Mouse (Mus musculus): ENCODE results near the gene Knstrn. TPM values are rescaled to one million over a fixed set of nuclear protein-coding genes. Genes with fewer than 3 reads are reported as not detected.
A peak's percentile ranks its signal among the peaks of the same experiment; 100 is the strongest.

The Knstrn gene
- total and polyA plus RNA-seq, 3 experiments: 0.23 to 0.68 (median 0.64) TPM

DNA sequence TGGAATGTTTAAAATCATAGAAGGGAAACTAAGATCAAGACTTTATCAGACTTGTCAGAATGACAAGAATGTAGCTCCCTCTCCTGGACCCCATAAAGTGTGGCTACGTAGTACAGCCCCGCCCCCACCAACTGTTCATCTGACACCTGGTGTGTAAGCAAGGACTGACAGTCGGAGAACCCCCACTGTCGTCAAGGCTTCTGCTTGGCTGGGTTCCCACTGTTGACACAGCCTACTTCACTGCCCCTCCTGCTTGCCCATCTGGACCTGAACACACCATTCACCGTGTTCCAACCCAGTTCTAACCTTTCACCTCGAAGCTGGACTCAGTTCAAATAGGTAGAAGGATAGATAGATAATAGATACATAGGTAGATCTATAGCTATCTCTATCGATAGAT is 32.4 kb downstream of the Knstrn start:
- no peaks in the 10 kb centered on the region for H3K36me3 ChIP-seq (ENCODE audit: control insufficient read depth, insufficient read depth, low read length)
- no peaks in the 10 kb centered on the region for H3K27me3 ChIP-seq (ENCODE audit: control insufficient read depth, insufficient read depth, low read length)
- H3K27ac ChIP-seq: no peak overlapping the region
- no peak for DNase-seq
- no peaks in the 10 kb centered on the region for H3K4me1 ChIP-seq (ENCODE audit: control insufficient read depth, insufficient read depth, low read length)
- H3K79me2 ChIP-seq (replicated peaks; ENCODE audit: control insufficient read depth, insufficient read depth, low read length): no peaks in the 10 kb centered on the region
- no peak for TF ChIP-seq POLR2A (IDR thresholded peaks at IDR 0.05; ENCODE audit: insufficient read depth, low read depth, low read length)
- no peak for TF ChIP-seq CTCF (IDR thresholded peaks at IDR 0.05)
- H3K4me3 ChIP-seq: no peak overlapping the region
- no peak overlapping the region for H3K9ac ChIP-seq (ENCODE audit: low read depth, low read length)
- intact Hi-C loops (cut with DNase I): no loop called here
- WGBS: 48% methylated on average over 7 of the region's 7 CpGs

DNA sequence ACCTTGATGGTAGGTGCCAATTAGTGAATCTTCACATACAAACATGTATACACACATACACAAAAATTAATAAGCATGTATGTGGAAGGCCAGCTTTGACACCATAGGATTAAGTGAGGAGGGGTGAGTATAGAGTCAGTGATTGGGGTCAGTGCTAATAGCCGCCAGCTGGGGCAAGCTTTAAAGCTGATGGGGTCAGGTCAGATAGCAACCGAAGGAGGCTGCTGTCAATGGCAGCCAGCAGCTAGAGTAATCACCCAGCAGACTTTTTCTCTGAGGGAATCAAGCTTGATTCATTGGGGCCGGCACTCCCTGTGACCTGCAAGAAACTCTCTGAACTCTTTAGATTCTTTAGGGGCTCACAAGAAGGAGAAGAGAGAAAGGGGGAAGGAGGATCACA is 38.0 kb downstream of the Knstrn start:
- 57% methylated on average over 3 of the region's 3 CpGs for WGBS
- no peaks in the 10 kb centered on the region for H3K79me2 ChIP-seq (replicated peaks; ENCODE audit: control insufficient read depth, insufficient read depth, low read length)
- no peaks in the 10 kb centered on the region for H3K27me3 ChIP-seq (ENCODE audit: control insufficient read depth, insufficient read depth, low read length)
- no peak for DNase-seq
- no peak overlapping the region for H3K4me3 ChIP-seq
- intact Hi-C loops (cut with DNase I): no loop called here
- no peak overlapping the region for H3K27ac ChIP-seq
- H3K36me3 ChIP-seq (ENCODE audit: control insufficient read depth, insufficient read depth, low read length): no peaks in the 10 kb centered on the region
- no peak overlapping the region for H3K9ac ChIP-seq (ENCODE audit: low read depth, low read length)
- H3K4me1 ChIP-seq (ENCODE audit: control insufficient read depth, insufficient read depth, low read length): no peaks in the 10 kb centered on the region
- TF ChIP-seq EP300 (IDR thresholded peaks at IDR 0.05; ENCODE audit: insufficient read depth, low read depth, low read length): no peak
- TF ChIP-seq CTCF (IDR thresholded peaks at IDR 0.05): no peak
- TF ChIP-seq POLR2A (IDR thresholded peaks at IDR 0.05; ENCODE audit: insufficient read depth, low read depth, low read length): no peak

DNA sequence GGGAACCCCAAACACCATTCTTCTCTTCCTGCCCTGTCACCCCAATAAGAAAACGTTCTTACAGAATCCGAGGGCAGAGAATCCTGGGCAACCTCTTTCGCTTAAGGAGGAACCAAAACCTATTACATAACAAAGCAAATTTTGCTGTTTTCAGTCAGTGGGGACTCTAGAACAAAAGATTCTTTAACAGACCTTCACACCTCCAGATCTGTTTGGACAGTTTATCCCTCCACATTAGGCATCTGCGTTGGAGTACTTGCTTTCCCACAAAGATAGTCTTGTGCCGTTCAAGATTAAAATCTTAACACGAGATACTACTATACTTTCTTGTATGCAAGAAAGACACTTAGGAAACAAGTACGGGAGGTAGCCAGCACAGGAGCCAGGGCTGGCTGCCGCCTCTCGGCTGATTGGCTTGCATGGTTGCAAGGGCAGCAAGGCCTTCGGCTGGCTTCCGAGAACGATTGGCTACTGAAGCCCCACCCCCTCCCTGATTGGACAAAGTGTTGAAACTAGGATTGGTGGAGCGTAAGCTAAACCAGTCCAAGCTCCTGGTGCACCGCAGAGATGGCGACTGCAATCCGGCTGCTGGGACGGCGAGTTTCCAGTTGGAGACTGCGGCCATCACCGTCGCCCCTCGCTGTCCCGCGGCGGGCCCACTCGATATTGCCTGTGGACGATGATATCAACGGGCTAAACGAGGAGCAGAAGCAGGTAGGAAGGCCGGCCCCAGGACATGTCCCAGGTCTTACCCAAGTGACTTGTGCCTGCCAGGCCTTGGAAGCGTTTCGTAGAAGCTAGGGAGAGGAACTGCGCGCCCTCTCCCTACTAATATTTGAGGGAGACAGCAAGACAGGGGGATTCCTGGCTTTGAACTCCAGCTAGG is 47.9 kb downstream of the Knstrn start, which contains the start of gene Ivd:
TSS of gene Ivd (plus strand) at position 501 of the 886 bp plus-strand sequence.
- intact Hi-C loops (cut with DNase I): loop anchor here (1.0 to 5.0 kb wide), 4 partner anchors 49 to 114 kb away; partner anchors contain the start of genes Ccdc9b, Inafm2 and Knstrn
- Histone ChIP-seq H3K79me2 (replicated peaks; ENCODE audit: control insufficient read depth, insufficient read depth, low read length) (no peaks in the 10 kb centered on the region), H3K36me3 (ENCODE audit: control insufficient read depth, insufficient read depth, low read length) (peaks cover 6% of the 10 kb centered on the region; the same call in 1 of the 2 replicates), H3K27me3 (ENCODE audit: control insufficient read depth, insufficient read depth, low read length) (no peaks in the 10 kb centered on the region), H3K4me3 (peak within 1 kb of the TSS; percentile 73), H3K27ac (peak within 1 kb of the TSS; percentile 85), H3K9ac (ENCODE audit: low read depth, low read length) (peak within 1 kb of the TSS; percentile 85), H3K4me1 (ENCODE audit: control insufficient read depth, insufficient read depth, low read length) (no peaks in the 10 kb centered on the region)
- DNase-seq: peak; percentile 89 to 94
- TF ChIP-seq POLR2A (IDR thresholded peaks at IDR 0.05; ENCODE audit: insufficient read depth, low read depth, low read length): peak; percentile 95
- TF ChIP-seq CTCF (IDR thresholded peaks at IDR 0.05): no peak
- TF ChIP-seq EP300 (IDR thresholded peaks at IDR 0.05; ENCODE audit: insufficient read depth, low read depth, low read length): 0 out of 2 replicates have a peak, but pooled peaks have one; percentile 50
- under 1% methylated on average over 34 of the region's 34 CpGs for WGBS

DNA sequence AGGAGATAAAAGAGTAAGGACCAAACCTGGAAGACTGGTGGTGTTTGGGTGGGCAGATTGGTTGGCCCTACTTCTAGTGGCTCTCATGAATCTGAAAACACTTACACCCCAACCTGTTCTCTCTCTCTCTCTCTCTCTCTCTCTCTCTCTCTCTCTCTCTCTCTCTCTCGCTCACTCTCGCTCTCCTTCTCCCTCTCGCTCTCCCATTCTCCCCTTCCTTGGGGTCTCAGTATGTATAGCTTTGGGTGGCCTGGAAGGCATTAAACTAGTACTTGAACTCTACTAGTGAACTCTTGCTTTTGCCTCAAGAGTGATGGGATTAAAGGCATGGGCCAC is 48.5 kb downstream of the Knstrn start:
- peak overlapping the region; percentile 85 for H3K27ac ChIP-seq
- intact Hi-C loops (cut with DNase I): loop anchor here (5.0 kb wide), 3 partner anchors 50 to 115 kb away; partner anchors contain the start of genes Ccdc9b, Inafm2 and Knstrn
- no peaks in the 10 kb centered on the region for H3K79me2 ChIP-seq (replicated peaks; ENCODE audit: control insufficient read depth, insufficient read depth, low read length)
- H3K36me3 ChIP-seq (ENCODE audit: control insufficient read depth, insufficient read depth, low read length): peaks cover 6% of the 10 kb centered on the region; the same call in 1 of the 2 replicates
- no peak for DNase-seq
- peak overlapping the region; percentile 73 for H3K4me3 ChIP-seq
- TF ChIP-seq CTCF (IDR thresholded peaks at IDR 0.05): no peak
- TF ChIP-seq EP300 (IDR thresholded peaks at IDR 0.05; ENCODE audit: insufficient read depth, low read depth, low read length): no peak
- no peak for TF ChIP-seq POLR2A (IDR thresholded peaks at IDR 0.05; ENCODE audit: insufficient read depth, low read depth, low read length)
- 56% methylated on average over 3 of the region's 3 CpGs for WGBS
- H3K4me1 ChIP-seq (ENCODE audit: control insufficient read depth, insufficient read depth, low read length): no peaks in the 10 kb centered on the region
- peak overlapping the region; percentile 85 for H3K9ac ChIP-seq (ENCODE audit: low read depth, low read length)
- no peaks in the 10 kb centered on the region for H3K27me3 ChIP-seq (ENCODE audit: control insufficient read depth, insufficient read depth, low read length)

DNA sequence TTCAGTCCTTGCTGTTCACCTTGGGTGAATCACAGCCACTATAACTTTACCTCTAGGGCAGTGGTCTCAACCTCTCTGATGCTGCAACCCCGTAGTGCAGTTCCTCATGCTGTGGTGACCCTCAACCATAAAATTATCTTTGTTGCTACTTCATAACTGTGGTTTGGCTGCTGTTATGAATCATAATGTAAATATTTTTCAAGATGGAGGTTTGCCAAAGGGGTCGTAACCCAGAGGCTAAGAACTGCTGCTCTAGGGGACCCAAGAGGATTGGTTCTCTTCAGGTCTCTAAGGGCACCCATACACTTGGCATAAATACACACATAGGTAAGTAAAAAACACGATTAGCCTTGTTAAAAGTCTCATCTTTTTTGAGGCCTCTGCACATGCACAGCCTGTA is 56.8 kb downstream of the Knstrn start:
- Histone ChIP-seq H3K4me1 (ENCODE audit: control insufficient read depth, insufficient read depth, low read length) (peaks cover 3% of the 10 kb centered on the region; the same call in 1 of the 2 replicates), H3K36me3 (ENCODE audit: control insufficient read depth, insufficient read depth, low read length) (no peaks in the 10 kb centered on the region), H3K27me3 (ENCODE audit: control insufficient read depth, insufficient read depth, low read length) (no peaks in the 10 kb centered on the region), H3K9ac (ENCODE audit: low read depth, low read length) (no peak overlapping the region), H3K27ac (no peak overlapping the region), H3K79me2 (replicated peaks; ENCODE audit: control insufficient read depth, insufficient read depth, low read length) (no peaks in the 10 kb centered on the region), H3K4me3 (no peak overlapping the region)
- WGBS: 68% methylated on average over 3 of the region's 3 CpGs
- DNase-seq: no peak
- no peak for TF ChIP-seq POLR2A (IDR thresholded peaks at IDR 0.05; ENCODE audit: insufficient read depth, low read depth, low read length)
- no peak for TF ChIP-seq EP300 (IDR thresholded peaks at IDR 0.05; ENCODE audit: insufficient read depth, low read depth, low read length)
- TF ChIP-seq CTCF (IDR thresholded peaks at IDR 0.05): no peak
- intact Hi-C loops (cut with DNase I): no loop called here

DNA sequence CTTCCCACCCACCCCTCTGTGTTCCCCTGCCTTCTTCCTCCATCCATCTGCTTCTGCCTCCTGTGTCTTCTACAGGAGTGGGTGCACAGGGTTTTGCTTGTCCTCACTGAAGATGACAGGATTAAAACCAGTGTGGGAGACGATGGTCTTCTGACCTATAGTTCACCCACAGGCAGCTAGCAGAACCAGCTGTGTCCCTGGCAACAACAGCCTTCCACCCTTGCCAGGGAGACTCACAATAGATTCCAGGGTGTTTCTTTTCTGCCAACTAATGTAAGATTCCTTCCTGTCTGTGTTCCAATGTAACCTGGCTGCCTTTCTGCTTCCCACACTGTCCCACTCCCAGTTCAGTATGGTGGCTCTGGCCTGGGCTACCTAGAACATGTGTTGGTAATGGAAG is 57.2 kb downstream of the Knstrn start:
- Histone ChIP-seq H3K9ac (ENCODE audit: low read depth, low read length) (no peak overlapping the region), H3K4me3 (no peak overlapping the region), H3K4me1 (ENCODE audit: control insufficient read depth, insufficient read depth, low read length) (peaks cover 3% of the 10 kb centered on the region; the same call in 1 of the 2 replicates), H3K36me3 (ENCODE audit: control insufficient read depth, insufficient read depth, low read length) (no peaks in the 10 kb centered on the region), H3K79me2 (replicated peaks; ENCODE audit: control insufficient read depth, insufficient read depth, low read length) (no peaks in the 10 kb centered on the region), H3K27me3 (ENCODE audit: control insufficient read depth, insufficient read depth, low read length) (no peaks in the 10 kb centered on the region), H3K27ac (no peak overlapping the region)
- TF ChIP-seq CTCF (IDR thresholded peaks at IDR 0.05) (no peak), POLR2A (IDR thresholded peaks at IDR 0.05; ENCODE audit: insufficient read depth, low read depth, low read length) (no peak), EP300 (IDR thresholded peaks at IDR 0.05; ENCODE audit: insufficient read depth, low read depth, low read length) (no peak)
- intact Hi-C loops (cut with DNase I): no loop called here
- no peak for DNase-seq
- 8% methylated on average over 1 of the region's 1 CpGs for WGBS
